Mouse (Mus musculus): ENCODE data around the gene Sftpa1. TPM values are rescaled to one million over a fixed set of nuclear protein-coding genes. Genes with fewer than 3 reads are reported as not detected.

The Sftpa1 gene
- polyA plus RNA-seq, 1 experiment from 2014 or later, result not detected

DNA sequence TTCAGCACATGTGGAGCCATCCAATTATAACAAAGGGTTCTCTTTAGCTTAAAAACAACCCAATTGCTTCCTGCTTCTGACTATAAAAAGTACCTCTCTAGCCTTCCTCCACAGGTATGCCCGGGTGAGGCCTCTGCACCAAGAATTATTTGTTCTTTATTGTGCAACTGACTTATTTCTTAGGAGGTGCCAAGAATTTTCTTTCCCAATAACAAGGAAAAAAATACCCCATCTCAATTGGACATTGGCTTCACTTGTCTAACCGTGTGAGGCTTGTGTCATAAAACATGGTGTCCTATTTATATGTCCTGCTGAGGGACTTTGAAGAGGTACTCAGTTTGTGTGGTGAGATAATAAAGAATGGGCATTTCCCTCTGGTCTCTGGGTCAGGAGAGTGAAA is 38.9 kb downstream of the Sftpa1 start:
- 96% methylated on average over 2 of the region's 2 CpGs for WGBS
- no peak overlapping the region for H3K27ac ChIP-seq (ENCODE audit: low read length)
- no peaks in the 10 kb centered on the region for H3K36me3 ChIP-seq (ENCODE audit: control insufficient read depth, insufficient read depth, low read length)
- H3K27me3 ChIP-seq (ENCODE audit: control insufficient read depth, insufficient read depth, low read depth, low read length), result no peaks in the 10 kb centered on the region
- no peaks in the 10 kb centered on the region for H3K4me1 ChIP-seq (ENCODE audit: control insufficient read depth, insufficient read depth, low read length)
- no peaks in the 10 kb centered on the region for H3K9me3 ChIP-seq (replicated peaks; ENCODE audit: control insufficient read depth, low read length, poor library complexity, severe bottlenecking)
- no peak for ATAC-seq
- H3K9ac ChIP-seq (ENCODE audit: low read depth, low read length), result no peak overlapping the region
- H3K4me3 ChIP-seq (ENCODE audit: low read depth, low read length), result no peak overlapping the region
- H3K4me2 ChIP-seq (ENCODE audit: low read length), result no peak overlapping the region

DNA sequence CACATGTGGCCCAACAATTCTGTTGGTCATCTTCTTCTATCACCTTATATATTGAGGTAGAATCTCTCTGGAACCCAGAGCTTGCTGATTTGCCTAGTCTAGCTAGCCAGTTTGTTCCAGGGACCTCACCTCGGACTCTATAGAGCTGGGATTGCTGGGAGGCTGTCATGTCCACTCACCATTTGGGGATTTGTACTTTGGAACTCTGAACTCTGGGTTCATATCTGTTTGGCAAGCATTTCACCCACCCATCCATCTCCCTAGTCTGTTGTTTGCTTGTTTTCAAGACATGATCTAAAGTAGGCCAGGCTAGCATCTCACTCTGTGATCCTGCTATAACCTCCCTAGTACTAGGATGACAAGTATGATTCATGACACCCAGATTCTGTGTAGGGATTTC is 43.2 kb downstream of the Sftpa1 start:
- no peak overlapping the region for H3K4me3 ChIP-seq (ENCODE audit: low read depth, low read length)
- H3K27ac ChIP-seq (ENCODE audit: low read length), result no peak overlapping the region
- no peaks in the 10 kb centered on the region for H3K4me1 ChIP-seq (ENCODE audit: control insufficient read depth, insufficient read depth, low read length)
- ATAC-seq, result no peak
- 65% methylated on average over 1 of the region's 1 CpGs for WGBS
- H3K36me3 ChIP-seq (ENCODE audit: control insufficient read depth, insufficient read depth, low read length), result no peaks in the 10 kb centered on the region
- H3K27me3 ChIP-seq (ENCODE audit: control insufficient read depth, insufficient read depth, low read depth, low read length), result no peaks in the 10 kb centered on the region
- H3K9me3 ChIP-seq (replicated peaks; ENCODE audit: control insufficient read depth, low read length, poor library complexity, severe bottlenecking), result no peaks in the 10 kb centered on the region
- H3K9ac ChIP-seq (ENCODE audit: low read depth, low read length), result no peak overlapping the region
- no peak overlapping the region for H3K4me2 ChIP-seq (ENCODE audit: low read length)

DNA sequence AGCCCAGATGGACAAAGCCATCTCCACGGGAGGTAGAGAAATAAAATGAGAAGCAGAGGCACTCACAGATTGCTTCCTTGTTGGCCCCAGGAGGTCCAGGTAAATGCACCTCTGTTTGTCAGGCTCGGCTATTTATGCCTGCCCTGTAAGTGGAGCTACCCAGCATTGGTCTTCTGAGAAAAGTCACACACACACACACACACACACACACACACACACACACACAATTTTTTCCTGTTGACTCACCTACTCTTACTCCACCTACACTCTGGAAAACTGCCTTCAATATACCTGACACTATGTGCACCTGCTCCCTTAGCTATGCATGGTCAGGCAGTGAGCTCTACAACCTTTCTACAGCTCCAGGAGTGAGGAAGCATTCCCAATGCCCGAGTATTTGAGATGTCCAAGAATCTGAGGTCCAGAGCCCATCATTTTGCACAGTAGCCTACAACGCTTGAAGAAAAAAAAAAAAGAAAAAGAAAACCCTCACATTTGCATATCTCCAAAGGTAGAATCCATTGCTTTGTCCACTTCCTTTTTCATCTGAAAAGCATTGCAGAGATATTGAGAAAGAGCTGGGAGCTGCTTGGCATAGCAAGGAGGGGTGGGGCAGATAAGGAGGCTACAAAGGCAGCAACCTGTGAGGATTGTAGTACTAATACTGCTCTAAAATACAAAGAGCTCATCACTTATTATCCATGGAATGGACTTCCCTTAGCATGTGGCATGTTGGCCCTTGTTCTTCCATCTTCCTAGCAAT is 53.7 kb downstream of the Sftpa1 start, which contains the start of gene Sftpd:
Gene Sftpd, minus strand, starts transcription at position 91 of the 763 bp plus-strand sequence.
- H3K36me3 ChIP-seq (ENCODE audit: control insufficient read depth, insufficient read depth, low read length), result no peaks in the 10 kb centered on the region
- no peak within 1 kb of the TSS for H3K4me3 ChIP-seq (ENCODE audit: low read depth, low read length)
- WGBS, result 85% methylated on average over 4 of the region's 4 CpGs
- no peak within 1 kb of the TSS for H3K4me2 ChIP-seq (ENCODE audit: low read length)
- no peaks in the 10 kb centered on the region for H3K27me3 ChIP-seq (ENCODE audit: control insufficient read depth, insufficient read depth, low read depth, low read length)
- no peak for ATAC-seq
- no peaks in the 10 kb centered on the region for H3K9me3 ChIP-seq (replicated peaks; ENCODE audit: control insufficient read depth, low read length, poor library complexity, severe bottlenecking)
- H3K27ac ChIP-seq (ENCODE audit: low read length), result no peak within 1 kb of the TSS
- no peaks in the 10 kb centered on the region for H3K4me1 ChIP-seq (ENCODE audit: control insufficient read depth, insufficient read depth, low read length)
- H3K9ac ChIP-seq (ENCODE audit: low read depth, low read length), result no peak within 1 kb of the TSS

Other genes with a start within 250 kb of the Sftpa1 start
- gene Sh2d4b, start 238.5 kb upstream of the Sftpa1 start, polyA plus RNA-seq (2015; fragmentation: Nextera tagmentation; extraction: Ambion mirVana), result 0.99 and 1.6 TPM in 2 replicates
- 61.7 and 66.1 TPM in 2 replicates for gene Tspan14, start 165.0 kb upstream of the Sftpa1 start, polyA plus RNA-seq (2015; fragmentation: Nextera tagmentation; extraction: Ambion mirVana)
- gene Fam213a, start 118.0 kb upstream of the Sftpa1 start, polyA plus RNA-seq (2015; fragmentation: Nextera tagmentation; extraction: Ambion mirVana), result 105 and 111 TPM in 2 replicates
- gene Dydc2, start 62.6 kb upstream of the Sftpa1 start, polyA plus RNA-seq (2015; fragmentation: Nextera tagmentation; extraction: Ambion mirVana), result 1.2 and 1.4 TPM in 2 replicates
- not detected in 2 replicates for gene Dydc1, start 58.9 kb upstream of the Sftpa1 start, polyA plus RNA-seq (2015; fragmentation: Nextera tagmentation; extraction: Ambion mirVana)
- gene Mat1a, start 26.7 kb upstream of the Sftpa1 start, polyA plus RNA-seq (2015; fragmentation: Nextera tagmentation; extraction: Ambion mirVana), result not detected in 2 replicates
- gene Mbl1, start 19.7 kb downstream of the Sftpa1 start, polyA plus RNA-seq (2015; fragmentation: Nextera tagmentation; extraction: Ambion mirVana), result not detected in 2 replicates
- not detected in 2 replicates for gene Sftpd, start 53.4 kb downstream of the Sftpa1 start, polyA plus RNA-seq (2015; fragmentation: Nextera tagmentation; extraction: Ambion mirVana)
- 0.24 and 0.40 TPM in 2 replicates for gene Gm2832, start 147.0 kb downstream of the Sftpa1 start, polyA plus RNA-seq (2015; fragmentation: Nextera tagmentation; extraction: Ambion mirVana)
- gene Gm5798, start 216.8 kb downstream of the Sftpa1 start, polyA plus RNA-seq (2015; fragmentation: Nextera tagmentation; extraction: Ambion mirVana), result not detected in 2 replicates

Measured in midbrain, embryonic 16.5 days (tissue).